Mouse (Mus musculus): ENCODE data around the gene Cyp24a1.

GRCm38 (mm10) chr2:170498011-170498410, 1.1 kb upstream of the Cyp24a1 start:
- TF ChIP-seq CTCF (IDR thresholded peaks at IDR 0.05; ENCODE audit: low read depth) (no peak), EP300 (optimal IDR thresholded peaks at IDR 0.05) (no peak)

All from stomach, postnatal 0 days (tissue).